ENCODE assay signal across 9 mouse cellular contexts in genomic region chr13:53592755-53593154, GRCm38 (mm10).
DNase-seq lines count a peak whose midpoint lies in the region; ATAC-seq and TF ChIP-seq lines count a peak whose summit lies in the region.
"Had no signal": no experiment of that assay in that cellular context is flagged by ENCODE, and none has a peak within 500 bp of the region (broad histone marks: within the 10 kb centered on the region; RNA-seq: fewer than 3 reads in every experiment).

No protein-coding gene starts in this region.

- H3K9me3 ChIP-seq in kidney, postnatal 0 days (replicated peaks; ENCODE audit: low read length) = no peaks in the 10 kb centered on the region
- H3K9me3 ChIP-seq in kidney, embryonic 14.5 days (ENCODE audit: control insufficient read depth, low read length) = no peaks in the 10 kb centered on the region
- no peaks in the 10 kb centered on the region for H3K9me3 ChIP-seq in neural tube, embryonic 15.5 days (replicated peaks)
- no peaks in the 10 kb centered on the region for H3K9me3 ChIP-seq in neural tube, embryonic 11.5 days (ENCODE audit: control insufficient read depth, low read length)
- H3K9me3 ChIP-seq: hindbrain, embryonic 10.5 days had no signal

- DNase-seq in adrenal gland, adult (ENCODE audit: inconsistent age in 2 of 2, low spot score in 1 of 2) = peak; percentile 31 to 72
- no peak for DNase-seq in adrenal gland, postnatal 4 days (ENCODE audit: low spot score in 2 of 2)
- DNase-seq in kidney, postnatal 0 days (ENCODE audit: low spot score) = peak; percentile 62
- DNase-seq in neural tube, embryonic 10.5 days (ENCODE audit: extremely low spot score, low spot score) = peak; percentile 14
- peak; percentile 28 for DNase-seq in neural tube, embryonic 11.5 days (ENCODE audit: low spot score)
- DNase-seq in cerebellum, adult 18-20 months = no peak

- H3K27me3 ChIP-seq in kidney, postnatal 0 days (ENCODE audit: insufficient read depth, low read length) = 0 out of 2 replicates have a peak, but pooled peaks cover 4% of the 10 kb centered on the region
- no peaks in the 10 kb centered on the region for H3K27me3 ChIP-seq in kidney, embryonic 14.5 days (ENCODE audit: control insufficient read depth, insufficient read depth, low read length)
- H3K27me3 ChIP-seq in neural tube, embryonic 15.5 days (replicated peaks) = 0 out of 2 replicates have a peak, but pooled peaks cover 5% of the 10 kb centered on the region
- H3K27me3 ChIP-seq in neural tube, embryonic 11.5 days (ENCODE audit: control insufficient read depth, insufficient read depth, low read length) = no peaks in the 10 kb centered on the region

- no peak overlapping the region for H3K4me3 ChIP-seq in kidney, postnatal 0 days (replicated peaks; ENCODE audit: low read depth, low read length)
- H3K4me3 ChIP-seq in kidney, embryonic 14.5 days (ENCODE audit: low read length) = no peak overlapping the region
- H3K4me3 ChIP-seq in neural tube, embryonic 15.5 days (replicated peaks) = no peak overlapping the region
- no peak overlapping the region for H3K4me3 ChIP-seq in neural tube, embryonic 11.5 days (ENCODE audit: low read depth, low read length)
- H3K4me3 ChIP-seq: hindbrain, embryonic 10.5 days had no signal

- no peaks in the 10 kb centered on the region for H3K4me1 ChIP-seq in kidney, postnatal 0 days (replicated peaks; ENCODE audit: insufficient read depth, low read length)
- H3K4me1 ChIP-seq in kidney, embryonic 14.5 days (ENCODE audit: control insufficient read depth, insufficient read depth, low read length) = 0 out of 2 replicates have a peak, but pooled peaks cover 2% of the 10 kb centered on the region
- H3K4me1 ChIP-seq in neural tube, embryonic 15.5 days = peaks cover 8% of the 10 kb centered on the region; the same call in 1 of the 2 replicates
- H3K4me1 ChIP-seq in neural tube, embryonic 11.5 days (ENCODE audit: control insufficient read depth, insufficient read depth, low read length) = no peaks in the 10 kb centered on the region

- H3K4me2 ChIP-seq in kidney, postnatal 0 days (ENCODE audit: low read length) = no peak overlapping the region
- no peak overlapping the region for H3K4me2 ChIP-seq in kidney, embryonic 14.5 days (replicated peaks; ENCODE audit: low read depth, low read length)
- H3K4me2 ChIP-seq in neural tube, embryonic 15.5 days = no peak overlapping the region
- no peak overlapping the region for H3K4me2 ChIP-seq in neural tube, embryonic 11.5 days (ENCODE audit: low read depth)

- peak; percentile 66 for TF ChIP-seq CTCF in kidney, postnatal 0 days (IDR thresholded peaks at IDR 0.05; ENCODE audit: low read depth)

- no peaks in the 10 kb centered on the region for H3K36me3 ChIP-seq in kidney, postnatal 0 days (ENCODE audit: insufficient read depth, low read length)
- no peaks in the 10 kb centered on the region for H3K36me3 ChIP-seq in kidney, embryonic 14.5 days (ENCODE audit: control insufficient read depth, insufficient read depth, low read length)
- no peaks in the 10 kb centered on the region for H3K36me3 ChIP-seq in neural tube, embryonic 15.5 days
- no peaks in the 10 kb centered on the region for H3K36me3 ChIP-seq in neural tube, embryonic 11.5 days (ENCODE audit: control insufficient read depth, insufficient read depth, low read length)
- H3K36me3 ChIP-seq: hindbrain, embryonic 10.5 days had no signal

- WGBS in kidney, postnatal 0 days = 12% methylated on average over 5 of the region's 5 CpGs
- WGBS in kidney, embryonic 14.5 days = 13% methylated on average over 5 of the region's 5 CpGs
- 18% methylated on average over 5 of the region's 5 CpGs for WGBS in neural tube, embryonic 15.5 days
- WGBS in neural tube, embryonic 11.5 days = 12% methylated on average over 5 of the region's 5 CpGs

- no peak overlapping the region for H3K27ac ChIP-seq in kidney, postnatal 0 days
- no peak overlapping the region for H3K27ac ChIP-seq in kidney, embryonic 14.5 days (ENCODE audit: low read depth, low read length)
- H3K27ac ChIP-seq in neural tube, embryonic 15.5 days (replicated peaks) = no peak overlapping the region
- H3K27ac ChIP-seq in neural tube, embryonic 11.5 days (ENCODE audit: low read depth, low read length) = no peak overlapping the region
- H3K27ac ChIP-seq: hindbrain, embryonic 10.5 days had no signal

- H3K9ac ChIP-seq in kidney, postnatal 0 days (ENCODE audit: low read depth, low read length) = no peak overlapping the region
- H3K9ac ChIP-seq in kidney, embryonic 14.5 days (ENCODE audit: low read depth, low read length) = no peak overlapping the region
- no peak overlapping the region for H3K9ac ChIP-seq in neural tube, embryonic 15.5 days (replicated peaks)
- H3K9ac ChIP-seq in neural tube, embryonic 11.5 days (ENCODE audit: low read length) = no peak overlapping the region

- no peak for ATAC-seq in kidney, postnatal 0 days (replicated peaks; ENCODE audit: low FRiP score, low read depth)
- ATAC-seq in kidney, embryonic 14.5 days (ENCODE audit: low FRiP score, low TSS enrichment) = no peak
- ATAC-seq in neural tube, embryonic 15.5 days (ENCODE audit: low FRiP score) = no peak
- no peak for ATAC-seq in neural tube, embryonic 11.5 days (ENCODE audit: insufficient read depth, low FRiP score, low TSS enrichment)

Comparison
In these comparisons a context has a peak if more than half of its experiments do, and no peak if none do; other contexts are left out.
1. DNase-seq: peak in adrenal gland, adult (2 of 2), kidney, postnatal 0 days (single experiment), neural tube, embryonic 10.5 days (single experiment) and neural tube, embryonic 11.5 days (single experiment); none in adrenal gland, postnatal 4 days (0 of 2) and cerebellum, adult 18-20 months (0 of 2).